Mouse (Mus musculus) layer of hippocampus, adult 9-10 months (tissue): ENCODE measurements around the gene Alb.

Source experiments
- DNase-seq: peaks from one replicate; pipeline ENCODE4 v3.0.0; 2022; ENCODE audit warnings: low spot score

The Alb gene

DNA sequence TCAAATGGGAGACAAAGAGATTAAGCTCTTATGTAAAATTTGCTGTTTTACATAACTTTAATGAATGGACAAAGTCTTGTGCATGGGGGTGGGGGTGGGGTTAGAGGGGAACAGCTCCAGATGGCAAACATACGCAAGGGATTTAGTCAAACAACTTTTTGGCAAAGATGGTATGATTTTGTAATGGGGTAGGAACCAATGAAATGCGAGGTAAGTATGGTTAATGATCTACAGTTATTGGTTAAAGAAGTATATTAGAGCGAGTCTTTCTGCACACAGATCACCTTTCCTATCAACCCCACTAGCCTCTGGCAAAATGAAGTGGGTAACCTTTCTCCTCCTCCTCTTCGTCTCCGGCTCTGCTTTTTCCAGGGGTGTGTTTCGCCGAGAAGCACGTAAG lies at the start of gene Alb:
TSS of gene Alb (plus strand) at position 279 of the 400 bp plus-strand sequence.
- no peak for DNase-seq

DNA sequence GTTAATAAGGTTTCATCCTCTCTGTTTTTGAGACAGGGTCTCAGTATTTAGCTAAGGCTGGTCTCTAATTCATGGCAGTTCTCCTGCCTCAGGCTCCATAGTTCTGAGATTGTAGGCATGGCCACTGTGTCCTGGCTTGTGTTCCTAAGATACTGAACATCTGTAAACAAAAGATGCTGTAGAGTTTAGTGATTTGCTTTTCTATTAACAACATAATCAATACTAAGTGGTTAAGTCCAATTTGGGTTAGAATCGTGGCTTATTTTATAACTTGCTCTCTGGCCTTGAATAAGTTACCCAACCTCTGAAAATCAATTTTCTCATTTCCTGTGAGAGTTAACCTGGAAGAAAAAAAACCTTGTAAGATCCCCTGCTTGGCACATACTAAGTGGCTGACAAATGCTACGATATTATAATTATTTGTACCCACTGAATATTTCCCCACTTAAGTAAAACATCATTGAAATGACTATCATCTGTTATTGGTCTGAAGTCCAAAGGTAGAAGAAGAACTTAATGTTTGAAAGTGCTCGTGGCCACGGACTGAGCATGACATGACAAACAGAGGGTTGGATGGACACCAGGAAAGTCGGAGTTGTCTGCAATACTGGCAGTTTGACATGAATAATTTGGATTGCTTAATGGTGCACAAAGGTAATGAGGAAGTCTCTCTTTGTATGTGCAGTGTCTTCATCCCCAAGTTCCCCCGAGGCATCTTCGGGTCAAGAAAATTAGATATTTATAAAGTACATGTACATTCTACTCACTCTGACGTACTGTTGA lies 46.4 kb upstream of the Alb start:
- DNase-seq = no peak

DNA sequence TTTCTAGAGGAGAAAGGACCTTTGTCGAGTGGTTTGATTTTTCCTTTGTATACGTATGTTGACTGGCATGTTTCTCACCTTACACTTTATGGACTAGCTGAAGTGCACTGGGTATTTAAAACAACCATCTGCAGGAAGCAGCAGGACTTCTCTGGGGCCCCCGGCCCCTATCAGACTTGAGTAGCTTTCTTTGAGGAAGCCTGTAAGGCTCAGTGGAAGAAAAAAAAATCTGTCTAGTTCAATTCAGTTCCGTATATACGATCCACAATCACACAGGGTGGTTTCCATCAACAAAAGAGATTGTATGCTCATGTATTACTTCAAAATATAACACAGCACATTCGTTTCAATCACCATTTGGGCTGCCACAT lies 45.8 kb upstream of the Alb start:
- DNase-seq = no peak

DNA sequence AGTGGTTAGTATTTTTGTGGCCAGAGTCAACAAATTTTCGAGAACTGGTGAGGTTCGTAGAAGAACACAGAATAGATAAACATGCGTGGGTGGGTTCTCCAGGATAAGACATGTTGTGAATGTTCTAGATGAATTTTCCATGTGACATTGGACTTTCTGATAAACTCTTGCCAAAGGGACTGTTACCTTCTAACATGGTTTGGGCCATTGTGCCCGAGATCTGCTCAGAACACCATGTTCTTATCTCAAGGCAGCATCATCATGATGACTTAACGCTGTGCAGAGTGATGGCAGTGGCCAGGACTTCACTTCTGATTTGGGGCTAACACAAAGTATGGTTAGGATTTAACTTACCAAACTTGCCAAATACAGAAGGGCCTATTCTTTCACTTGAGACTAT lies 36.1 kb upstream of the Alb start:
- no peak for DNase-seq

DNA sequence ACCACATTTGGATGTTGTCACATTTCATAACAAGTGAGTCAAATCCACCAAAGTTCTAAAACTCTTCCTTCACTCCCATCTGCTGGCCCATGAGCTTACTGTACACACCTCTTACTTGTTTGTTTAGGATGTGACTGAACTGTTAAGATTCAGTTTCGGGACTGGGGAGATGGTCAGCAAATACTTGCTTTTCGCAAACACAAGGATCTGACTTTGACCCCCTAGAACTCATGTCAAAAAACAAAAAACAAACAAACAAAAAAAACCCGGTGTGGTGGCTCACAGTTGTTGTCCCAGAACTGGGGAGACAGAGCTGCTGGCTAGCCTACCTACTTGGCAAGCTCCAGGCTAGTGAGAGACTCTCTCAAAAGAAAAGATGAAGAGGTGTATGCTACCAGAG lies 35.5 kb upstream of the Alb start:
- no peak for DNase-seq

DNA sequence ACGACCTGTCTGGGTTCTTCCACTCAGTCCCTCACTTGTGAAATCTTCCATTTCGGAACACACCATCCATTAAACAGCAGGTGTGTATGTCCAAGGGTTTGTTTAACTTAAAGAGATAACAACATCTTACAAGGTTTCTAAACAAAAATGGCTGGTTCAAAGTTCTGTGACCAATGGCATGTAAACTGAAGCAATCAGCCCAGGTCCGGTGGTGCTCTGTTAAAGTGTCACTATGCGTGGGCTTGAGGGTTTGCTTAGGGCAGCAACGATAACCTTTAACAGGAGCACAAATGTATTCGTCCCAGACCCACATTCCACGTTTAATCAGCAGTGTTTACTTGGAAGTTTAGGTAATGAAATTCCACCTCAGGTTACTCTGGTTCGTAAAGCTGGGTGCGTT lies 29.6 kb upstream of the Alb start:
- no peak for DNase-seq

DNA sequence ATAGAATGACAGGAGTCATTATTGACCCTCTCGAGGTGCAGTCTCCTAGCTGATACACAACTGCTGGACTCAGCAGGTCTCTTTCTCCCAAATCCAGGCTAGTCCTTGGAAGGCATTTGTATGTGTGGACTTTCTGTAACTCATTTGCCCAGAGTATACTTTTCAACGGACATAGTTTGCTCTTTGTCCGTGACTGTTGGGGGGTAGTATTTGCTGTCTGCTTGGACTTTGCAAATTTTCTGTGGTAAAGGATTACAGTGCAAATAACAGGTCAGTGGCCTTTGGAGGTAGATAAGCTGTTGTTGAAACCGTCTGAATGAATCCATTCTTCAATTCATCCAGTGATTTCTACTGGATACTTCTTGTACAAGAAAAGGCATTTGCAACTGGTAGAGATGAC lies 21.5 kb upstream of the Alb start:
- no peak for DNase-seq

DNA sequence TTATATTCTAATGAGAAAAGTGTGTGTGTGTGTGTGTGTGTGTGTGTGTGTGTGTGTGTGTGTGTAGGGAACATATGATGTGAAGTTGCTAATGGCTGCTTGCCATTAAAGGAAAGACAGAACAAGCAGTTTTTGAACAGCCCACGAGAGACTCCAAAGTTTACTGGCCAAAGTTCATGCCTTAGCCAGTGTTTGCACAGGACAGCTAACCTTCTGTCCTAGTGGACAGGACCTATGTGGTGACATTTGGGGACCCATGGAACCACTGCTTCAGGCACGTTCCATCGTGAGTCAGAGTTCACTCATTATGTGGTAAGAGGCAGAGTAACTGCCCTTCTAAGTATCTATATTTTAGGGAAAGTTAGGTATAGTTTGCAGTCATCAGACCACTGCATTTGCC lies 13.1 kb upstream of the Alb start:
- no peak for DNase-seq

DNA sequence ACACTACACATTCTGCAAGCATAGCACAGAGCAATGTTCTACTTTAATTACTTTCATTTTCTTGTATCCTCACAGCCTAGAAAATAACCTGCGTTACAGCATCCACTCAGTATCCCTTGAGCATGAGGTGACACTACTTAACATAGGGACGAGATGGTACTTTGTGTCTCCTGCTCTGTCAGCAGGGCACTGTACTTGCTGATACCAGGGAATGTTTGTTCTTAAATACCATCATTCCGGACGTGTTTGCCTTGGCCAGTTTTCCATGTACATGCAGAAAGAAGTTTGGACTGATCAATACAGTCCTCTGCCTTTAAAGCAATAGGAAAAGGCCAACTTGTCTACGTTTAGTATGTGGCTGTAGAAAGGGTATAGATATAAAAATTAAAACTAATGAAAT lies 10.7 kb upstream of the Alb start:
- no peak for DNase-seq

DNA sequence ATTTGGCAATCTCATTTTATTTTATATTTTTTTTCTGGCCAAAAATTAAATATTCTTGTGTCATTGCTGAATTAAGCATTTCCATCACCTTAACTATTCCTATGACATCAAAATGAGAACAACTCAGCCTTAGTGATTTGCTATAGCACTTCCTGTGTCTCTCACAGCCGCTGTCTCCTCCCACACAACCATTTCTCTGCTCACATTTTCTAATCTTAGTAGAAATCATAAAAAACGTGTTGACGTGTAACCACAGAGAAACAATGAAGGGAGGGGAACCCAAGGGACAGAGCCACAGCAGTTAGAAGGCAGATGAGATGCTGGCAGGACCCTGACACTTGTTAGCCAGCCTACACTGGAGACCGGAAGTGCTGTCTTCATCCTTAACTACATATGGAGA lies 8.0 kb upstream of the Alb start:
- DNase-seq = no peak

DNA sequence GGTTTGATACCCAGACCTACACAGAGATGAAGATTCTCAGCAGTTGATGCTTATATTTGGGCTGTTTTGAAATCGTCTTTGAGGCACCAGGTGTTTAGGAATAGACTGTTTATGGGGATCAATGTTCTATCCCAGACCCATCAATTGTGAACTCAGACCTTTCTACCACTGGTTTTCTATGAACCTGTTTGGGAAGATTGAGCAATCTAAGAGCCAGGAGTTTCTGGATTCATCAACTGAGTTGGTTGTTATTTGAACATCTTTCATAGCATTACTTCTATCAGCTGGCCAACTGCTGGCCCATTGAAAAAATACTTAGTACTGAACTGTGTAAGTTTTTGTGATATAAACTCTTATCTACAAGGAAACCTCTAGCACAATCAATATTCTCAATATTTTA lies 3.5 kb upstream of the Alb start:
- DNase-seq = no peak

DNA sequence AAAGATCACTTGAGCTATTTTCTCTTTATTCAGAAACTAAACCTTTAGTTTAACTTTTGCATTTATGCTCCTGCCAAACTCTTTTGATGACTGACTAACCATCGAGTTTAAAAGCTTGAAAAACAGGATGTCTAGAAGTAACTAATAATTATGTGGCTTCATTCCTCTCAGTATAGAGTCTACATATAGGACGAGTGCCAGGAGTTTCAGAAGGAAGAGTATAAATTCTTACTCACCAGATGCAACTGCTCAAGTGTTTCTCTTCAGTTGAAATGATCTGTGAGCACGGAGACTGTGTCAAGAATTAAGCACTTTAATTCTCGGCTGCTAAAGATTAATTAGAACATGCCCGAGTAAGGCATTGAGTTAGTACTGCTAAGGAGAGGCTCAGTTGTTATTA lies 2.0 kb upstream of the Alb start:
- DNase-seq = no peak

DNA sequence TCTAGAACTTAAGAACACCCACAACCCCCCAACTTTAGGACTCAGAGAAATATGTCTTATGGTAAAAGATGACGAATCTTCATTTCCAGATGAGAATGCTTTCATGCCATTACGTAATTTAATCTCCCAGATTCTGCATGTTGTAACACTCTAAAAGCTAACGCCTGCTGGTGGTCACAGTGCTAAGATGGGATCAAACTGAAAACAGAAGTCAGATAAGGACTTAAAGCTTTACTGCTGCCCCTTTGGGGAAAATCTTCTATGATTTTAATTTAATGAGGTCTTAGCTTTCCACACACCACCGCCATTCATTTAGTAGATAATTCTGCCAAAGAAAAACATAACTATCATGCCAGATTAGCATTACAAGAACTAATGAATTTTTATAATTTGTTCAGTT lies 6.1 kb downstream of the Alb start:
- DNase-seq = no peak

DNA sequence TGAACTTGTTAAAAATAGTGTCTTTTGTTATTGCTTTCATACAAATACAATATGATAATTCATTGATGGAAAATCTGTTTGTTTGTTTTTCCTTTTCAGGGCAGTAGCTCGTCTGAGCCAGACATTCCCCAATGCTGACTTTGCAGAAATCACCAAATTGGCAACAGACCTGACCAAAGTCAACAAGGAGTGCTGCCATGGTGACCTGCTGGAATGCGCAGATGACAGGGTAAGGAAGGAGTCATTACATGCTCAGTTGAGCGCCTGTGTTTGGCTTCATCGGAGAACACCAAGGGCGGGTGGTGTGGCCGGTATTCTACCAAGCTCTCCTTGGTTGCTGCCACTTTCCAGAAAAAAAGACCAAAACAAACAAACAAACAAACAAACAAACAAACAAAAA lies 6.5 kb downstream of the Alb start:
- DNase-seq = no peak

DNA sequence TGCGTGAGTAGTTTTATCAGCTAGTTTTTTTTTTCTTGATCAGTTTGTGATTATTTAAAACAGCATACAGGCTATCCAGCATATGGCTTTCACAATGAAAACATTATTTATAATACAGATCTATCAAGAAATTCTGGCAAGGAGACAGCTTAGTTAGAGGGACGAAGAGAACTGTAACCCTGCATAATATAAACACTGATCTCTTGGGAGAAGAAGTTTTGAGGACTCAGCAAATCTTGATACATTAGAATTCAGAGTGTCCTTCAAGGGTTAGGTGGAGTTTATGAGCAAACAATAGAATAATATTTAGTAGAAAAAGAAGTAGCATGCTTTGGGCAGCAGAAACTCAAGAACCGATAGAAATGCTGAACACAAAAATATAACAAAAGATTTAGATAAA lies 10.1 kb downstream of the Alb start:
- no peak for DNase-seq

DNA sequence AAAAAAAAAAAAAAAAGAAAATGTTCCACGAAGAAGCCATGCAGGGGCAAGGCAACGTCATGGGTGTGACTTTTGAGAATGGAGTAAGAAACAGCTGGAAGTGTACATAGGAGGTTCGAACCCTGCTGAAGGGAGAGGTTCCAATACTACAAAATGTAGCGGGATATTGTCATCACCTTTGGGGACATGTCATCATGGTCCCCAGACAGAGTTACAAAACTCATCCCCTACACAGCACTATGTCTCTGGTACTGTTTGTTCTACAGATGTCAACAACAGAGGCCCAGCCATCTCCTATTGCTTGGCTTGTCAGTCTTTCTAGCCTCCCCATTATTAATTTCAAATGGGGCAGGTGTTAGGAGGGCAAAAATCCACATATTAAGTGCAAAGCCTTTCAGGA lies 13.2 kb downstream of the Alb start:
- no peak for DNase-seq

DNA sequence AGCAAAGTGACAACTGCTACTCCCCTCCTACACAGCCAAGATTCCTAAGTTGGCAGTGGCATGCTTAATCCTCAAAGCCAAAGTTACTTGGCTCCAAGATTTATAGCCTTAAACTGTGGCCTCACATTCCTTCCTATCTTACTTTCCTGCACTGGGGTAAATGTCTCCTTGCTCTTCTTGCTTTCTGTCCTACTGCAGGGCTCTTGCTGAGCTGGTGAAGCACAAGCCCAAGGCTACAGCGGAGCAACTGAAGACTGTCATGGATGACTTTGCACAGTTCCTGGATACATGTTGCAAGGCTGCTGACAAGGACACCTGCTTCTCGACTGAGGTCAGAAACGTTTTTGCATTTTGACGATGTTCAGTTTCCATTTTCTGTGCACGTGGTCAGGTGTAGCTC lies 13.7 kb downstream of the Alb start:
- DNase-seq = no peak

DNA sequence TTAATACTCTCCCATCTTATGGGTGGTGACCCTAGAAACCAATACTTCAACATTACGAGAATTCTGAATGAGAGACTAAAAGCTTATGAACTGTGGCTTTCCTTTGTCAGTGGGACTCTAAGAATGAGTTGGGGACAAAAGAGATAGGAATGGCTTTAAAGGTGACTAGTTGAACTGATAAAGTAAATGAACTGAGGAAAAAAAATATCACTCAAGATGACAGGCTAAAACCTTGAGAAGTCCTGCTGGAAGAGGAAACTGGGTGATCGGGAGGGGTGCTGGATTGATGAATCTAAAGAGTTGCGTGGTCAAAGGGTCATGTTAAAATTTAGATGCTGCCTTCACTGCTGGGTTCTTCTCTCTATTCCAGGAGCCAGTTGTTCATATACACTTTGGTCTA lies 16.0 kb downstream of the Alb start:
- no peak for DNase-seq

DNA sequence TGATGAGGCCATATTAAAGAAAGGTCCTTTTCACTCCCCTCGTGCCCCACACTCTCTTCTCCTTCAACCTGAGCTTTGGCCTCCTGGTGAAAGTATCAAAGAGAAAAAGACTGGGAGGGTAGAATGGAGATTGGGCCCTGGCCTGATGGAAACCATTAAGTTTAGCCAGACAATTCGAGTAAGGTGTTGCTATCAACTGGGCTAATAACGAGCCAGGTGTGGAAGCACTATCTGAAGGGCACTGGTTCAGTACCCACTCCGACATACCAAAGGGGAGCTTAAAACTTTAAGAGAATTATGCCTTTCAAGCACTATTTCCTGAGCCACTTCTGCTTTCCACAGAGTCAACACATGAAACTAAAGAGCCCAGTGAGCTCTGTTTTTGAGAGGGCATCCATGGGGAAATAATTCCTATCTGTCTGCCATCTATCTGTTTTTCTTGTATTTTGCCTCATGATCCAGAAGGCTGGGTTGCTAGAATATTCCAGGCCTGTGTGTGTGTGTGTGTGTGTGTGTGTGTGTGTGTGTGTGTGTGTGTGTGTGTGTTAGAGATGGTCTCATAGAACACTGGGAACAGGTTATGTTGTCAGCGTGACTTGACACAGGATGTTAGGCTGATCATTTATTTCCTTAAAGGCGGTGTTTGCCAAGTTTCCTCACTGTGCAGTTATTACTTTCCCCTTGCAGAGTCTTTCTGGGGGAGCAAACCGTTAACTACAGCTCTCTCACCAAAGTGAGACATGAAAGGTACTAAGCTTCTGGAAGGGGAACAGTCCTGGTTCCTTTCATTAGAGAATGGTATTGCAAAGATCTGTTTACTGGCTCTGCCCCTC lies 16.8 kb downstream of the Alb start:
- DNase-seq = no peak

DNA sequence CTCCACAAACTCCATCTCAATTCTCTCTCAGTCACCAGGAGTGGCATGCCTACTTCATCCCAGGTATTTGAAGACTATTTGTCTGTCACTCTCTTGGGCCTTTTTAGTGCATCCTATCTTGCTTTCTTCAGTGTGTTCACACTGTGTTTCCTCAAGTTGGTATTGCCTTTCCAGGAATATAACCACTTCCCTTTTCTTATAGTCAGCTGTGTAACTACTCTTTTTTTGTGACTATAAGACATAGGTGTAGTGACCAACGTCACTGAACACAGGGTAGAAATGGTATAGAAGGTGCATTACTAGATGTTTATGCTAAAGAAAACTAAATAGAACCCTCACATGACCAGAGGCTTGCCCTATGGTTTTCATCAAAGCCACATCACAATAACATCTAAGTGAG lies 18.2 kb downstream of the Alb start:
- DNase-seq = no peak

DNA sequence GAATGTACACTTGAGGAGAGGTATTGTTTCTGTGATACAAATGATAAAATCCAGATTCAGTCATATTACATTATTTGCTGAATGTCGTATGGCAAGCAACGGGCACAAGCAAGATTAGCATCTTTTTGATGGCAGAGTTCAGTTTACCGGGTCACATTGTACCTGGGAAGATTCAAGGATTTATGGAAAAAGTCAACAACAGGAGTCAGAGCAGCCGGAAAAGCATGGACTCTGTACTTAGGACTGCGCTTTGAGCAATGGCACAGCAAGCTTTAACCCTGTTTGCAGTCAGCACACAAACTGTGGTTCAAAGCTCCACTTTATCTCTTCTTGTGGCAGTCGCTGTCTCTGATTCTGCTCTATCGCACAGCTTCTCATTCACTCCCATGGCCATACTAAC lies 24.9 kb downstream of the Alb start:
- no peak for DNase-seq

DNA sequence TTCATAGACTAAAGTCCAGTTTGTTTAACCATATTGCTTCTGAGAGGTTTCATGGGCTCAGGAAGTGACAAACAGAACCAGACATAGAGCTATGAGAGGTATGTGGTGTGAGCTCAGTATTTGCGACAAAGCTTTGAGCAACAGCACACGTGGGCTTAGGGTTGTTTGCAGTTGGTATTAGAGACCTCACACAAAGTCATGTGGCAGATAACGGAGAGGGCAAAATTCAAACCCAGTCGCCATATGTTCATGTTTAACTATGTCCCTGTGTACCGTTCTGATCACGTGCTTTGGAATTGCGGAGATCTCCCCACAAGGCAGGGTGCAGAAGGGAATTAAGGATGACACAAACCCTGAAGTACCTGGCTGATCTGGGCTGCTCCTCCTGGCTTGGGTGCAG lies 27.6 kb downstream of the Alb start:
- DNase-seq = no peak

DNA sequence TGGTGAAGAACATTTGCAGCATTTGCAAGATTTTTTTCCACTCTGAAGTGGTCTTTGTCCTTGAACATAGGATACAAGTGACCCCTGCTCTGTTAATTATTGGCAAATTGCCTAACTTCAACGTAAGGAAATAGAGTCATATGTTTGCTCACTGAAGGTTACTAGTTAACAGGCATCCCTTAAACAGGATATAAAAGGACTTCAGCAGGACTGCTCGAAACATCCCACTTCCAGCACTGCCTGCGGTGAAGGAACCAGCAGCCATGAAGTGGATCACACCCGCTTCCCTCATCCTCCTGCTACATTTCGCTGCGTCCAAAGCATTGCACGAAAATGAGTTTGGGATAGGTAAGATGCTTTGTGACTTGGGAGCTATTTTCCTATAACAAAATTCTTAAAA lies 29.8 kb downstream of the Alb start, which contains the start of gene Afp:
TSS of gene Afp (plus strand) at position 220 of the 400 bp plus-strand sequence.
- DNase-seq = no peak

DNA sequence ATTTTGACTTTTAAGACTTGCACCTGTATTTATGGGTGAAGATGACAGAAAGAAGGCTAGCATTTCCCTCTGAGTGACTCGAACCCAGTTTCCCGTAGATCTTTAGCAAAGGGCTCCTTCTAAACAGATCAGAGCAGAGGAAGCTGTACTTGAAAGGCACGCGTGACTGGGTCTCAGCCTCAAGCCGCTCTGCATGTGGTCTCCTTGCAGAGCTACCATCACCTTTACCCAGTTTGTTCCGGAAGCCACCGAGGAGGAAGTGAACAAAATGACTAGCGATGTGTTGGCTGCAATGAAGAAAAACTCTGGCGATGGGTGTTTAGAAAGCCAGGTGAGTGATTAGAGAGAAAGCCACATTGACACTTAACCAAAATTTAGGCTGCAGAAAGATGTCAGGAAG lies 31.7 kb downstream of the Alb start:
- DNase-seq = no peak
